Mouse (Mus musculus) right cerebral cortex, postnatal 36 days (tissue): Measurements from ENCODE around the gene Cep295nl.

ENCODE experiments used
- DNase-seq, 2 experiments: peaks; one replicate each; pipeline ENCODE4 v3.0.0; 2022; ENCODE audit warnings: low spot score in 2 of 2, mixed read lengths in 1 of 2

Cep295nl gene

DNA sequence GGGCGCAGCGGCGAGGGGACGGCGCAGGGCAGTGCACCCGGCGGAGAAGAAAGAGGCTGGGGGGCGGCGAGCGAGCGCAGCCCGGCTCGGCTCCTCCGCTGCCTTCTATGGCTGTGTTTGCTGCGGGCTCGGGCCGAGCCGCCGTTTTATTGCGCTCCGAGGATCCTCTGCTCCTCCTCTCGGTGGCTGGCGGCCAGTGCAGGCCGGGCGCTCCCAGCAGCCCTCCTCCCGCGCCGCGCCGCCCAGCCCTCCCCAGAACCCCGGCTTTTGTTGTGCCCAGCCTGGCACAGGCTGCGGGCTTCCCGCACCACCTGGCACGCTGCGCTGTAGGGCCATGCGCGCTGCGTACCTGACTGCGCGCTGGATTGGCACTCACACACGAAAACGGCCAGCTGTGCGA lies 12.9 kb upstream of the Cep295nl start:
- peak; percentile 74 to 83 for DNase-seq

DNA sequence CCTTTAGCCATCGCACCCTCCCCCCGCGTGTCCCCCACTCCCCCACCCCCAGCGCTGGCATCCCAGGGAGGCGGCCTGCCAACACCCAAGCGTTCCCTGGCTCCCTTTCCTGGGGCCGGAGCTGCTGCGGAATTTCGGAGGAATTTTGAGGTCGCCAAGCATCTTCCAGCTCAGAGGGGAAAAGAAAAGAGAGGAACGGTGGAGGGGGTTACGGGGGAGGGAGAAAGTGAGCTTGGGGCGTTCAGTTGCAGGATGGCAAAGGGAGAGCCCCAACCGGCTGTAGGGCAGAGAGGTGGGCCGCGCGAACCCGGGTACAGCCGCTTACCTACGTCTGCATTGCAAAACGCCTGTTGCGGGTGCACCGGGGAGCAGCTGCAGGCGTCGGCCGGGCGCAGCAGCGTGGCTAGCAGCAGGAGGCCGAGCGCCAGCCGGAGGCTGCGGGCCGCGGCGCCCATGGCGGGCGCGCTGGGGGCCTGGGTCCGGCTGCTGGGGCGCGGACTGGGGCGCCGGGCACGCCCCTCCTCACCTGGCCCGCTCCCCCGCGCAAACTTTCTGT lies 12.4 kb upstream of the Cep295nl start:
- DNase-seq, result no peak

DNA sequence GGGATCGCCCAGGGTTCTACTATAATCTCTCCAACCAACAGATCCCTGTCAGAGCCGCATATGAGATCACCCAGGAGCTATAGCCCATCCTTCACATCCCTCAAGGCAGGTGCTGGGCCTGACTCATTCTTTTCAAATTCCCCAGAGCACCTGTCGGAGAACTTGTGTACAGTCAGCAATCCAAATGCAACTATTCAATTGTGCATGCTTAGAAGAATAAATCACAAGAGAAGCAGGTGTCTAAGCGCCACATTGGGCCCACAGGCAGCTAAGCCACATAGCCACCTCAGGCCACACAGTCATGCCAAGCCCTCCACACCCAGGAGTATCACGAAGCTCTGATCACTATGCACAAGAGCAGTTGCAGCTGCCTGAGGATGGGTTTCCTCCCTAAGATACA lies 7.2 kb upstream of the Cep295nl start:
- DNase-seq, result no peak

DNA sequence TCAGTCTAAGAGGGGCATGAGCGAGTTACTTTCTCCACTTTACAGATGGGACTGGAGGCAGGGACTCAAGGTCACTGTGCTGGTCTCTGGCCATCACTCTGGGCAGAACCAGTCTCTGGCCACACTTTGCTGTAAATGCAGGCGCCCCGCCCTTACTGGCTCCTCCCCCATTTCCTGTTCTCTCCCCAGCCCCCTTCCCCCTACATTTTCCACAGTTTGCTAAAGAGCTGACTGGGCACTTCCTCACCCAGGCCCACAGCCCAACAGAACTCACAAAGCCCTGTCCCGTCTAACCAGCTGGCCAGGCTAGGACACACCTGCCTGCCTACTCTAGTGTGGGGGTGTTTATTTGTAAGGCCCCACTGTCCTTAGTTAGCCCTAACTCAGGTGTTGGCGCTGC lies 6.6 kb upstream of the Cep295nl start:
- no peak for DNase-seq

DNA sequence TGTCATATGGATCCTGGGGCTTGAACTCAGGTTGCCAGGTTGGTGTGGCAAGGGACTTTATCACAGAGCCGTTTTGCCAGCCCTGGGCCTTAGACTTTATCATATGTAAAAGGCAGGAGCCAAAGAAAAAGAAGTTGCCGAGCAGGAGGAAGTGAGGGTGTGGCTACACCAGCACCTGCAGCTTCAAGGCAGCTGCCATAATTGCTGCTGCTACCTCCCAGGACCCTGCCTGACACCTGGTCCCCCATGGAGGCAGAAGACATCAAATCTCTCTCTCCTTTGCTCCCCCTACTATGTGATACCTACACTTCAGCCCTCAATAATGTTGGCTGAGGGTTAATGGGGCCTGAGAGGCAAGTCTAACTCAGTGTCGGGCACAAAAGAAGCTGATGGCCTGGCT lies 6.1 kb upstream of the Cep295nl start:
- no peak for DNase-seq

DNA sequence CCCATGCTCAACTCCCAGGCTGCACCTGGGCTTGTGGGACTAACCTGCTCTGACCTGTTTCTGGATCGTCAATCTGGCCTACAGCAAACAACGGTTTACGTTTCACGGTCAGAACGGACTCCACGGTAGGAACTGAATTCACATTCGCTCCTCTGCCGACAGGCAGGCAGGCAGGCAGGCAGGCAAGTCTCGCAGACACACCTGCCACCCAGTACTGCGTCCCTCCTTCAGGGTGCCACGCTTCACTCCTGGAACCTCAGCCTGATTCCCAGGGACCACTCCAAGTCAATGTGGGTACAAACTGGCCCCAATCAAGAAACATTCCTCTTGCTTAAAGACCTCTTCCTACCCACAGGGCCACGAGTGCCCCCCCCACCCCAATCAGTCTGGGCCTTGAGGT lies 5.6 kb upstream of the Cep295nl start:
- no peak for DNase-seq

DNA sequence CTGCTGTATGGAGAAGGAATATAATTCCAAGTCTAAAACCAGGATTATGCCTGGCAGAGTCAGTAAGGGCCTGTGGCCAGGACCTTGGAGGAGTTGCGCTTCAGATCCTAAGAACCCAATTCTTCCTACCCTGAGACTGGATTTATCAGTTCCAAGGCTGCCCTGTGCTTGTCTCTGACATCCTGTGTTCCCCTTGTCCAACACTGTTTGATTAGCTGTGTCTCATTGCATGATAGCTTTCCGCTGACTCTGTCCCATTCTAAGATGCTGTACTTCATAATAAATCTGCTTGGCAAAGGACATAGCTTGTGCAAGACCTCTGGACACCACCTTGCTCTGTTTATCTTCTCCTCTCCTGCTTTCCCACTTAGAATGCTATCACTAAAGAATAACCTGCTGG lies 5.1 kb upstream of the Cep295nl start:
- no peak for DNase-seq

DNA sequence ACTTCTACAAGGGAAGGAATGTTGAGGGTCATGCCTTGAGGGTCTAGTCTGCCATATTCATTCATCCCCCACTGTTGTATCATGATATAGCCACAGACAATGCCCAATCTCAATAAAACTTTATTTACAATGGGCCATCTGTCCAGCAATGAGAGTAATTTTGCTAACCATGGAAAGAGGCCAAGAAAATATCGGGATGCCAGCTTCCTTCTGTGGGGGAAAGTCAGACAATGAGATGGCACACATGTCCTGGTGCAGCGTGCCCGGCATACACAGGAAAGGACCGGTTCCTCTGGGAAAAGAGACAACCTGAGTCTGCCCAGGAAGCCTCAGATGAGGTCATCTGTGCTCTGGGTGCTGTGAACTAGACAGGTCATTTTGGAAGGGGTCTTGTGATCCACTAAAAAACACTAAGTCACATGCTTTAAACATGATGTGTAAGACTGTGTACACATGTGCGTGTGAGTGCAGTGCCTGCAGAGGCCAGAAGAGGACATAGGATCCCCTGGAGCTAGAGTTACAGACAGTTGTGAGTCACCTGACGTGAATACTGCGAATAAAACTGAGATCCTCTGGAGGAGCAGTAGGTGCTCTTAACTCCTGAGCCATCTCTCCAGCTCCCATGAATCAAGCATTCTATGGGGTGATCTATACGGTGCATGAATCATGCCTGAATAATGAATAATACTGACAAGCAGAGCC lies 4.2 kb upstream of the Cep295nl start:
- DNase-seq, result no peak

DNA sequence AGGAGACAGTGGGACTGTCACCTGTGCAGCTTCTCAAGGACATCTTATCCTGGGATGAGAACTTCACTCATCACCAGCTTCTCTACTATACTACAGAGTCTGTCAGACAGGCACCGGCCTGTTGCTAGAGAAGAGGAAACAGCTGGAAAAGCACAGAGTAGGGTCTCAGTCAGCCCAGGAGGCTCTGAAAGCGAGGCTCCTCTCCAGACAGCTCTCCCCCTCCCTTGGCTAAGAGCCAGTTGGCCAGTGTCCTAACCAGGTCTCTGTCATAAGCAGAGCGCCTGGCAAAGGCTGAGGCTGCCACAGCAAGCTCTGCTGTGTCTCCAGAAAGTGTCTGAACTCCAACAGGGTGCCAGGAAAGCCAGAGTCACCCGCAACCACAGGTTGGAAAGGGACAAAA lies 3.4 kb upstream of the Cep295nl start:
- no peak for DNase-seq

DNA sequence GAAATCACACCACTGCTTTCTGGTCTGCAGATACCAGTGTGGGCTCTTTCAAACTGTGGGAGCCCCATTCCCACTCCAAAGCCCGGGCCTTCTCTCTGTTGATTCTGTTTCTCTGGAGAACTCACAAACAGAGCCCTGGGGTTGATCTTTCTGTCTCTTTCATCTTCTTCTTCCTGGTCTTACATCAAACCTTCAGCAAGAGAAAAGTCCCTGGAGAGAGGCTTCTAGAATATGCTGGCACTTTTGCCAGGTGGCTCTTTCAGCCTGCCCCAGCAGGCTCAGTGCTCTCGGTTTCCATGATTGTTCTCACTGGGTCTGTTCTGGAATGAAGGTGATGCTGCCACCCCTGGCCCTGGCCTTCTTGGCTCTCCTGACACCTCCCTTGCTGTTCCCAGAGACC lies 1.3 kb upstream of the Cep295nl start:
- DNase-seq, result no peak

DNA sequence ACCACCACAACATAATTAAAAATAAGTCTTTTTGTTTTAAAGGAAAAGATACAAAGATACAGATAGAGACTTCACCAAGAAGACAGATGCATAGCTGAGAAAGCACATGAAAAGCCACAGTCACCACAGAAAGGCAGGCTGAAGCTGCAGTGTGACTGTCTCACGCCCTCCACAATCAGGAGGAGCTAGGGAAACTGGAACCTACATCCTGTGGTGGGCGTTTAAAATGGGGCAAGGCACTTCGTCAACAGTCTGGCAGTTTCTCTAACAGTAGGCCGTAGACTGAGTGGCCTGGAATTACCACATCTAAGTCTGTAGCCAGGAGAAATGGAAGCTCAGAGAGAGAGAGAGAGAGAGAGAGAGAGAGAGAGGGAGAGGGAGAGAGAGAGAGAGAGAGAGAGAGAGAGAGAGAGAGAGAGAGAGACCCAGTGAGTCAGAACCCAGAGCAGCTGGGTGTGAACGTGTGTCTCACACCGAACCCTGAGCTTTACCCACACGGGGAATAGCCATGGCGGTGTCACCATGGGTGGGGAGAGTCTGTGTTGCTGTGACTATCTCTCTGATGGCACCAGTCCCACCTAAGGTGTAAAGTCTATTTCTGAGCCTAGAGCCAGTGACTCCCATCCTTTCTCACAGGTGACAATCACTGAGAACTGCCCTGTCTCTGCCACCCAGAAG lies 4.7 kb downstream of the Cep295nl start:
- peak; percentile 61 to 76 for DNase-seq

DNA sequence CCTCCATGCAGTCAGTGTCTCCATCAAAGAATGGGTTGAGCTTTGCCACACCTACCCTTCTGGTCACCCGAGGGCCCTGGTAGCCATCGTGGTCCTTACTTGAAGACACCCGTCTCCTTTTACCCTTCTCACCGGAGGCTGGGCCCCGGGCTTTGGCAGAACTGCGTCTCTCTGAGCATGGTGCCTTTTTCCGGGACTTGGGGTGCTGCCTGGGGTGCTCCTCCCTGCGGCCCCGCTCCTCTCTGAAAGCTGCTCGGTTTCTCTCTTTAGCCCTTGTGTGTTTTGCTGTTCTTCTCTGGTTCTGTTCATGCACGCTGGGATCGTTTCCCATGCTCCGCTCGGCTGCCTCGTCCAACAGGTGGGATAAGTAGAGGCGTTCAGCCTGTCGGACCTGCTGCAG lies 8.9 kb downstream of the Cep295nl start:
- no peak for DNase-seq

DNA sequence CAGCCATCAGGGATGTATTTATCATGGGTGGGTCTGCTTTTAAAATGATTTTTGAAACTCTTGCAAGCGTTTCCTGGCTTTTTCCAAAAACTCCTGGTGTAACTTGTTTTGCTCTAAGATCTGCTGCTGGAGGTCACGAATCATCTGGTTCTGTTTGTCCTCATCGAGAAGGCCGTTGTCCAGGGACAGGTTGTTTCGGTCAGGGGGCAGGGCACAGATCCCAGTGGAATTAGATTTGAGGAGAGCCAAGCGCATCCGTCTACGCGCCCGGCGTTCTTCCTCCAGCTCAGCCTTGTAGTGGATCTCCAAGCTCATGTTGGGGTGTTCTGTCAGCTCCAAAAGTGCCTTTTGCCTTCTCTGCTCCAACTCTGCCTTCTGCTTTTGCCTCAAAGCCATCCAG lies 9.9 kb downstream of the Cep295nl start:
- no peak for DNase-seq

DNA sequence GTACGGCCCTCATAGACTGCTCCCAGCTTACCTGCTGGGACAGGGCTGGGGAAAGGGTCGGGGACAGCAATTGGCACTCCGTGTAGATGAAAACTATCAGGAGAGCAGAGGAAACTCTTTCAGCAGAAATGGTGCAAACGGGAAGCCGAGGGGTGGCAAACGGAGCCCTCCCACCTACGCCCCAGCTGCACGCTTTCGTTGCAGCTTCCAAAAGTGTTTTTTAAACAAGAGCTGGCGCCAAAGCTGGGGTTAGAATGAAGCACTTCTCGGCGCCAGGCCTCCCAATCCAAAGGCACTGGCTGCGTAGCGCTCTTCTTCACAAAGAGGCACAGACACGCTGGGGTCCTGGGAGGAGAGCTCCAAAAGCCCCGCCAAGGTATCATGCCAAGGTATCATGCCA lies 11.5 kb downstream of the Cep295nl start:
- peak; percentile 57 to 69 for DNase-seq

DNA sequence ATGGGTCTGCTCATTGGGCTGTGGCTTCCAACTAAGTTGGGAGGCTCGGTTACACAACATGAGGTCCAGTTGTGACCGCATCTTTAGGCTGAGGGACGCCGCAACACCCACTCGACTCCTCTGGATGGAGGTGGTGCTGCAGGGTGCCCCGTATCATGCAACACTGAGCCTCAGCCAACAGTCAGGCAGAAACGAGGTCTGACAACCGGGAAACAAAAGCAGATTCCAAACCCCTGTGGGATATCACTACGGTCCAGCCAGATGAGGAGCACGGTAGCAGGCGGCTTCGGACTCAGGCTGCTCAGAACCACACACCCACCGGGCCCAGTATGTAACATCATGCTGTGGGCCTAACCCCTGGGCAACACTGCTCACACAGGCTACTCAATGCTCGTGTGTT lies 11.9 kb downstream of the Cep295nl start:
- DNase-seq, result no peak

DNA sequence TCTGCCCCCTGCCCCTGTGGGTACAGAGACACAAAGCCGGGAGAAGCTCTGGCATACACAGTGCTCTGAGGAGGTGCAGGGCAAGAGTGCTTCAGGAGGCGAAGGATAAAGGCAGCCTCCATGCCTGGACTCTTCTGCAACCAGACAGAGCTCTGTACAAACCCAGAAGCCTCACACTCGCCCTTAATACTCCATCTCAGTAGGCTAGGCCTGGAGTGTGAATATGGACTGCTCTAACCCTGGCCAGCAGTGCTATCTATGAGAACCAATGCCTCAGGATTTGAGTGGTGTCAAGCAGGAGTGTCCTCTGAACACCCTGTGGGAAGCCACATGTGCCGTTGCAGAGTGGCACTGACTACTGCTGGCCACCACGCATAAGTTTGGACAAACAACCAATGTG lies 13.4 kb downstream of the Cep295nl start:
- no peak for DNase-seq

DNA sequence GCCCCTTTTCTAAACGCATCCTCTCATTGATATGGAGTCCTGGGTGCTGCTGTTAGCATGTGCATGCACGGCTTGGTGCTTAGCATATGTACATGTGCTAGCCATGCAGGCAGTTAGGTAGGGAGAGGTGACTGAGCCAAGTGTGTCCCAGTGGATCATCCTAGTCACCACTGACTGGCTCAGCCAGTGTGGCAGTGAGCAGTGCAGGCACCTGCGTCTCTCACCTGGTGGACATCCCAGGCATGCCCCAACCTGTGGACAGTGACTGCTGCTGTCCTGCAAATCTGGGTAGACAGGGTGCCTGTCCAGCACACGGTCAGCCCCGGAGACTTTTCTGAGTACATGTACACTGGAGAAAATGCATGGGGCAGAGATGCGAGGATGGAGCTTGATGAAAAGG lies 13.8 kb downstream of the Cep295nl start:
- no peak for DNase-seq

DNA sequence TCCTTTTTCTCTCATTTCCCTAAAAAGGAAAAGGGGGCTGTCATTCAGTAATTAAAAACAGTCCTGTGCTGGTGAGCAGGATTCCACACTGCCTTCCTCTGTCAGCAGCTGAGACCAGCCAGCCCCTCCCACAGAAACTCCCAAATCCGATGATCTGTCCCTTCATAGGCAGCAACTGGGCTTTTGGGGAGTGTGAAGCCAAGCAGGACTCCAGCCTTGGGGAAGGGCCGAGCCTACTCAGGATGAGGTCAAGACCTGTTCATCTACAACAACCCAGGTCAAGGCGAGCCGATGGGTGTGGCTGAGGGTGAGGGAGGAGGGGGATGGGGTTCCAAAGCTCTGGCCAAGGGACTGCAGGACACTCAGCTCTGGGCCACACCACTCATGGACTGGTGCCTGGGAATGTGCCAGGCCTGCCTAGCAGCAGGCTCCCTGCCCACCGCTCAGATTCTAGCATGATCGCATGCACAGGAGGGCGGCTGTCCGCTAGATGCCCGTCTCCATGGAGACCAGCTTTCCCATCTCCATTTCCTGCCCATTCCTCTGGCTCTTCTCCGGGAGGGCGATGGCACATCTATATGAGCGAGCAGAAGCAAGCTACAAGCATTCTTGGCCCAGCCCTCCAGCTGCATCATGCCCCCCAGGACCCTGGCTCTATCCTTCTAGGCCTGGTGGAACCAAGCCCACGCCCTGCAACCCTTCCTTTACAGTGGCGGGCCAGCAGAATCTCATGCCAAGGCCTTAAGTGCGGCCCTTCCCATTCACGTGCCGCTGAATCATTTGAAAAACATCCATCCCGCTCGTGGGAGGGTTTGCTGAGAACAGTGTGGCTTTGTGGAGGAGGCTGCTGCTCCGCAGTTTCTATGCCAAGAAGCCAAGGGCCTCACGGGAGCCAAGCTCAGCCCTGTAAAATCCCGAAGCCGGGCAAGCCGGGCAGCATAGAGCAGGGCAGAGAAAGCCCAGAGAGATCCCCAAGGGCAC lies 15.0 kb downstream of the Cep295nl start:
- DNase-seq, result peak; percentile 86 to 87

DNA sequence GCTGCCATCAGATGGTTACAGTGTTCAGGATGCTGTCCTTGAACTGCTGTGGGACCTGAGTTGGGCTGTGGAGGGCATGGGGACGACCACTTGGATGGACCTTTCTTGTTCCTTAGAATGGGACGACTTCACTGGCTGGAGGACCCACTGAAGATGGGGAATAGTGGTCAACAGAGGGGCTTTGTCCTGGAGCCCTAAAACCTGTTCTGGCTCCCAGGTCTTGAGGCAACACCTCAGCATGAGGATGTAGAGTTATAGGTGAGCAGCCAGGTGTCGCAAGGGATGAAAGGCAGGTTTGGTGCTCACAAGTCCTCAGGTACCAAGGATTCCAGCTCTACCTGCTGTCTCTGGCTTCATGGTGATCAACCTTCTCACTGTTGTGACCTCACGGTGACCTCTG lies 15.8 kb downstream of the Cep295nl start:
- no peak for DNase-seq

DNA sequence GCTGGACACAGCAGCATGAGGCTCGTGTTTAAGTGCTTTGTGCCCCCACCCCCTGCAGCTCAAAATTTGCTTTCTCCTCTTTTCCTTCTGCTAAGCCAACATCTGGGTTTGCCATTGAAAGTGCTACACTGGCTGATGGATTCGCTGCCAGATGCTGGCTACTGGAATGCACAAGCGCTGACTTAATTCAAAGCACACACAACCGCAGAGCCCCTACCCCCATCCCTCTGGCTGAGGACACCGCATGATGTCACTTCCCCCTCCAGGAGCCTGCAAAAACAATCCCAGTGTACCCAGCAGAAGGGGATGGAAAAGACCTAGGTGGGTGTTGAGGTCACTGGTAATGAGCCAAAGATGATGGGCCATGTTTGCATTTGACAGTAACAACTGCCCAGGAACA lies 17.8 kb downstream of the Cep295nl start:
- DNase-seq, result no peak

DNA sequence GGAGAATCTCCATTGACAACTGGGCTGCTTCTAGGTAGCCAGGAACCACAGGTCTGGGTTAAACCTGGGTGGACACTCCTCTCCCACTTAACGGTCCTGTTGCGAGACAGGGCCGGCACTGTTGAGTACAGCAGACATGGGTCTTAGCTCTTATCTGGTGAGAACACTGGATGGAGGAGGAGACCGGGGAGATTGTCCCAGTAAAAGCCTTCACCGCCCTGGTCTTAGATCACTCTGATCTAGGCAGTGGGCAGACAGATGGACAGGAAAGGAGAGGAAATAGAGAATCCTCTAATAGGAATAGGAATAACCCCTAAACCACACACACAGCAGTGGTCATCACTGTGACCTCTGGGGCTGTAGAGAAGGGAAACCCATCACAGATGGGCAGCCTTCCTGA lies 18.3 kb downstream of the Cep295nl start:
- no peak for DNase-seq

DNA sequence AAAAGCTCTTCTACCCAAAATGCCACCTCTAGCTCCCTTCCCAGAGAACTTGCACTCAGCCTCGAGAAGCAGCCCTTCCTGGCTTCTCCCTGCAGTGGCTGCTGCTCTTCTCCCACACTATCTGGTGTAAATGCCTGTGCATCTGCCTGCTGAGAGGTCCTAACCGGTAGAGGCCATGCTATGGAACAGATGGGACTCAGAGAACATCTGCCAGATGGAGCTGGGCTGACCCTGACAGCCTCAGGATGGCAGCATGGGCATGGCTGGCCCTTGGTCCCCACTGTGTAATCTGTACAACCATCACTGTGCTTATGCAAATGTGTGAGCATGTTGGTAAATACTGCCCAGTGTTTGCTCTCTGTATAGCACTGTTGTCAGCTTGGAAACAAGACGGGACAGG lies 19.7 kb downstream of the Cep295nl start:
- DNase-seq, result no peak
